Mouse (Mus musculus) erythroid progenitor cell, adult 5-6 weeks (primary cell): ENCODE results near the gene Clba1. TPM values are rescaled to one million over a fixed set of nuclear protein-coding genes. Genes with fewer than 3 reads are reported as not detected.

Experiments
- ATAC-seq: replicated peaks from 2 replicates; pipeline ENCODE4 v1.8.0; 2016; ENCODE audit warnings: moderate number of reproducible peaks, mild to moderate bottlenecking, moderate TSS enrichment, inconsistent platforms; ENCODE audit not compliant: poor library complexity, low FRiP score, severe bottlenecking
- total RNA-seq, 2 experiments: library from RNA; stranded (forward) in 1 of 2; stranded (reverse) in 1 of 2; fragments of 150-400 nt in 1 of 2; fragments of 186-747, 209-891 nt in 1 of 2; gene quantifications; 2 replicates each; pipeline versions ENCODE4 v1.2.3 to v1.2.4; 2015 to 2017; ENCODE audit warnings: low replicate concordance in 2 of 2

Gene Clba1
- total RNA-seq (2015; ENCODE audit: low replicate concordance) = not detected in 2 replicates
- total RNA-seq (2017; ENCODE audit: low replicate concordance) = 0.51 TPM in 1 of 2 replicates, not detected in the other

GRCm38 (mm10) chr12:112808587-112809364 lies at the start of gene Clba1:
TSS of gene Clba1 (plus strand) at chr12:112808937.
- ATAC-seq = peak; percentile 85

DNA sequence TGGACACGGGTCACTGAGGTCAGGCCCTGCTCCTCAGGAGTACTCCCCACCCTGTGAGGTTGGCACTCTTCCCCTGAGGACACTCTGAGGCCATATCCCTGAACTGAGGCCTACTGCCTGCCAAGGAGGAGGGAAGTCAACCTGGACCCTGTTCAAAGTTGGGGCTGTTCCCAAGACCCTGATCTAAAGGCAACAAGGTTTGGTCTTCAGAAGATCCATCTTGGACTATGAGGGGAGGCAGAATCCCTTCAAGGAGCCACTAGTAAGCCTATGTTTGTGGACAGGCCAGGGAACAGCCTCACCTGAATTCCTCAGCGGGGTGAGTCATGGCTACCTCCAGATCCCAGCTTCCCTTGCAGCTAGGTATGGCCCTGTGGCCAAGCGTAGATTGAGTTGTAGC lies 49.3 kb upstream of the Clba1 start:
- ATAC-seq = no peak

- ATAC-seq = no peak
Measured at GRCm38 (mm10) chr12:112760154-112760926, 48.4 kb upstream of the Clba1 start, which contains the start of gene Pld4. TSS of gene Pld4 (plus strand) at chr12:112760655.

DNA sequence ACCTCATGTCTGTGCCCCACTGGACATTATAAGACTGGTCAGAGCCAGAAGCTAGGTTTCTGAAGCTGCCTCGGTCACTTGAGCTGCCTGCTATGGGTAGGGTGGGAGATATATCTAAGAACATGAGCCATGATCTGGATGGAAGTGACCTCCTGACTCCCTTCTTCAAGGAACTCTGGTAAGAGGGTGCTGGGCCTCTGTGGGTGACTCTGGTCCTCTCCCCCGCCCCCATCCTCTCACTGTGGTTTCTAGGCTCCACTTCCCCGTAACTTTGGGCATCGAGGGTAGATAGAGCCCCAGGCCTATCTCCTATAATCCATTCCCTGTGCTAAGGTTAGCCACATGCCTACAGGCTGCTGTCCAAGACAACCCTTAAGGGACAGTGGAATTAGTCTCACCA lies 47.3 kb upstream of the Clba1 start:
- no peak for ATAC-seq

DNA sequence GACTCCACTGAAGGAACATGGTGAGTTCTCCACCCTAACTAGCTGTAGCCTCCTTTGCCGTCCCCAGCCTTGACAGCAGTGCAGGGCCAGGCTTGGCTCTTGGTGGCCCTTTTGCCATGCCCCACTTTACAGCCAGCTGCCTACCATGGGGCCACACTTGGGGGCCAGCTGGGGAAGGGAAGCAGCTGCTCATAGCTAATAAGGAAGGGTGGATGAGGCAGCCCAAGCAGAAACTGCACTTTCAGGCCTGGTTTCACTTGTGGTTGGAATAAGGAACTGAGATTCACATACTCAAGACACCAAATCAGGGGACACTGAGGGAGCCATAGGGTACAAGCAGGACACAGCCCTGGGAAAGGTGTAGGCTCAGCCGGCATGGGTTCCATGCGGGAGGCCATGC lies 46.7 kb upstream of the Clba1 start:
- ATAC-seq = no peak

DNA sequence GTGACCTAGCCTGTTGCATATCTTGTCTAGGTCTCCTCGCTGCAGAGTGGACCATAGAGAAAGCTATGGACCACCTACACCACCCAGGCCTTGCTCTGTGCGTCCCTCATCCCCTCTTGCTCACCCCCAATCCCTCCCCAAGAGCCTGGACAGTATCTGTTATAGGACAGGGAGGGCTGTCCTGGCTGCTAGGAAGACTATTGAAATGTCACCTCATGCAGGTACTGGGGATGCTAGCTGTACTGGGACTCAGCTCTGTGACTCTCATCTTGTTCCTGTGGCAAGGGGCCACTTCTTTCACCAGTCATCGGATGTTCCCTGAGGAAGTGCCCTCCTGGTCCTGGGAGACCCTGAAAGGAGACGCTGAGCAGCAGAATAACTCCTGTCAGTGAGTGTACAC lies 45.6 kb upstream of the Clba1 start:
- no peak for ATAC-seq

DNA sequence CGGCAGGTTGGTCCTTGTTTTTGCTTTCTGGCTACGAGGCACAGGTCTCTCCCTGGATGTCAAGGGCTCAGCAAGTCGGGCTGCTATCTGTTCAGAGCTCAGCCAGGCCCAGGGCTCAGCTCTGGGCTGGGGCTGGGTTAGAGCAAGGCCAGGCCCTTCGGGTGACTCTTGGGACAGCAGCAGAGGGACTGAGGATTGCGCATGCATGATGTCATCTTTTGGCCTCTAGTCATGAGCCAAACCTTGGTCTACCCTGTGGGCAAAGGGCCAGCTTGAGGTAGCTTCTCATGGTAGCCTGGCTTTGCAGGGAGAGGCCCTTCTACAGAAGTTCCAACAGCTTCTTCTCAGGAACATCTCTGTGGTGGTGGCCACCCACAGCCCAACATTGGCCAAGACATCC lies 44.6 kb upstream of the Clba1 start:
- ATAC-seq = no peak

- ATAC-seq = no peak
Measured at GRCm38 (mm10) chr12:112764991-112765390, 43.7 kb upstream of the Clba1 start.

GRCm38 (mm10) chr12:112766586-112766985 lies 42.2 kb upstream of the Clba1 start:
- ATAC-seq = no peak

GRCm38 (mm10) chr12:112767036-112767890 lies 41.5 kb upstream of the Clba1 start:
- ATAC-seq = no peak

- no peak for ATAC-seq
Measured at GRCm38 (mm10) chr12:112768166-112768565, 40.6 kb upstream of the Clba1 start.

- no peak for ATAC-seq
Measured at GRCm38 (mm10) chr12:112769031-112769430, 39.7 kb upstream of the Clba1 start.

DNA sequence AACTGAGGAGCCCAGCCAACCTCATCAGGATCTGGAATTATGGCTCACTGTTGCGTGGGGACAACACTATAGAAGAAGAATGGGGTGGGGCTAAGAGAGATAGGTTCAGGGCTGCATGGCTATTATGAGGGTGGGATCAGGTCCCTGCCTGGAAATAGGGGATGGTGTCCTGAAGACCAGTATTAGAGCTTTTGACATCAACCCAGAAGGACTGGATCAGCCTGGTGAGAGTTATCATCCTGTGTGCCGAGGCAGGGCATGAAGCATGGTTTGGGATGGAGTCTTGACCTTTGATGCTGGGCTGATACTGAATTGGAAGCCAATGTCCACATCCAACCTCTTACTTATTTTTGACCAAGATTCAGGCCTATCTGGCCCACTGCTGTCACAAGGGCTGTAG lies 39.0 kb upstream of the Clba1 start:
- ATAC-seq = no peak

GRCm38 (mm10) chr12:112770396-112770795 lies 38.3 kb upstream of the Clba1 start:
- no peak for ATAC-seq

DNA sequence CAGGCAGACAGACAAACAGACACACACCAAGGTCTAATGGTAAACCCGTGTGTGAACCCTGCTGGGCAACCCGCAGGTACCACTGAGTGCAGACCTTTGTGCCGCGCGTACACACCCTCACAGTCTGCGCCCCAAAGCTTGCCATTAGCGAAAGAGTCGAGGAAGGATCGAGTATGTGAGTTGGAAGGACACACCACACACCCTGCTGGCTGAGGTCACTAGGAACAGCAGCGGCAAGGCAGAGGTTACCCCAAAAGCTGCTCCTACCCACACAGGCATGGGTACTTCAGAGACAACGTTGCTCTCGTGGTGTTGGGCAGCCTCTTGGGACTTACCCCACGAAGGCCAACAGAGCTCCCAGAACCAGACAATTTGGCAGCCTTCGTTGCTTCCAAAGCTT lies 36.4 kb upstream of the Clba1 start:
- ATAC-seq = no peak

GRCm38 (mm10) chr12:112773366-112773765 lies 35.4 kb upstream of the Clba1 start:
- ATAC-seq = no peak

GRCm38 (mm10) chr12:112774026-112774425 lies 34.7 kb upstream of the Clba1 start:
- ATAC-seq = no peak

DNA sequence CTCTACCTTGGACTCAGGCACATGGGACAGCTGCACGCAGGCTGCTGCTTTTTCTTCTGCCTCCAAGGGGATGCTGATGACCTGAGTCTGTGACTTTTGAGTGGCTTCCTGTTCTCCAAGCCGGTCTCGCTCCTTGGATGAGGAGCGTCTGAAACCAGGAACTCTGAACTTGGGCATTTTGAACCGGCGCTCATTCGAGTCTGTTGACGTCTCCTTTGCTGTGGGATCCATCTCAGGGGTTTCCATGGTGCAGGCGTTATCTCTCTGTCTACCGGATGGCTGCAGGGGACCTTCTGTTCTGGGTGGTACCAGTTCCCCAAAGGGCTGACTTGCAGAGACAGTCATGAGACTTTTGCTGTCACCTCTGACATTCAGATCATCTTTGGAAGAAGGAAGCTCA lies 34.3 kb upstream of the Clba1 start:
- no peak for ATAC-seq

GRCm38 (mm10) chr12:112791026-112791425 lies 17.7 kb upstream of the Clba1 start:
- ATAC-seq = no peak
